Mouse (Mus musculus) spleen, postnatal 36 days (tissue): ENCODE measurements around the gene Hoxa5.

ENCODE experiments used
- DNase-seq, 2 experiments: peaks; one replicate each; pipeline ENCODE4 v3.0.0; 2022; ENCODE audit warnings: low spot score in 2 of 2, mixed read lengths in 1 of 2

Gene Hoxa5

GRCm38 (mm10) chr6:52215771-52216535 lies 11.6 kb upstream of the Hoxa5 start:
- DNase-seq: no peak

- DNase-seq: no peak
Observed at GRCm38 (mm10) chr6:52215070-52215469, 10.7 kb upstream of the Hoxa5 start.

- no peak for DNase-seq
Observed at GRCm38 (mm10) chr6:52214271-52214670, 9.9 kb upstream of the Hoxa5 start.

- no peak for DNase-seq
Observed at GRCm38 (mm10) chr6:52213119-52213986, 9.0 kb upstream of the Hoxa5 start, which contains the start of the genes Hoxa3 and Gm28308. Hoxa3 (minus strand) TSS chr6:52213336. Gm28308 (minus strand) TSS chr6:52213339.

DNA sequence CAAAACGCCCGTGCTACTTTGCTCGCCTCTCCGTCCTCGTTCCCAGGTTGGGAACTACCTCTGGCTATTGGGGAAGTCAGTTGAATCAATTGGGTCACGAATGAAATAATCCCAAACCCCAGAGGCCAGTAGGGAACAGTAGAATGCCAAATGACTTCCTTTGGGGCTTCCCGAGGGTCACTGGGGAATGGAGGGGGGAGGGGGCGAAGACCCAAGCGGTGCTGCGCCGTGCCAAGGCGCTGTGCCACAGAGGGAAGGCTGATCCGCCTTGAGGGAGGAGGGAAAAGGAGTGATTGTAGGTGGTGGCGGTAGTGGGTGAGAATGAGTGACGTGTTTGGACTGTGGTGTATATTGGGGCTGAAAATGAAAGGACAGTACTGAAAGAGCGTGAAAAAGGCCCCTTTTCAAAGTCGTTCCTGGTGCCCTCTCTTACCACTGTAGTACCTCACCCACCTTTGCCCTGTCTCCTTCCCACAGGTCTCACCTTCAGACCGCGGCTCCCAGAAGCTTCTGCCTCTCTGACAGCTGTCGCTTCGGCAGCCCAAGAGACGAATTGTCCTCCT lies 8.2 kb upstream of the Hoxa5 start:
- no peak for DNase-seq

DNA sequence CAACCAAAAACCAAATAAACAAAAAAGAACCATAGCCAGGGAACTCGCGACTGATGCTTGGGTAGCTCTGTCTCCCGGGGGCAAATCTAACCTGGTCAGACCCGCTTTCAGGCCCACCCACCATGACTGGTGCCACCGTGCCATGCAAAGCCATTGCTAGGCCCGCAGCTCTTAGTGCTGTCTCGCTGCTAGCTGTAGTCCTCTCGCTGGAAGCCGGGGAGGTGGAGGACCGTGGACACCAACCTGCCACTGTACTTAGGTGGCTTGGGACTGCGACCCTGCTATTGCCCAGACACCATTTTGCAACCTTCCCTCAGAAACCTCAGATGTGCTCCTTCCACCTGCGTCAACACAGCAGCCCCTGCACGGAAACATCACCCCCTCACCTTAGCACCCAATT lies 7.6 kb upstream of the Hoxa5 start:
- no peak for DNase-seq

DNA sequence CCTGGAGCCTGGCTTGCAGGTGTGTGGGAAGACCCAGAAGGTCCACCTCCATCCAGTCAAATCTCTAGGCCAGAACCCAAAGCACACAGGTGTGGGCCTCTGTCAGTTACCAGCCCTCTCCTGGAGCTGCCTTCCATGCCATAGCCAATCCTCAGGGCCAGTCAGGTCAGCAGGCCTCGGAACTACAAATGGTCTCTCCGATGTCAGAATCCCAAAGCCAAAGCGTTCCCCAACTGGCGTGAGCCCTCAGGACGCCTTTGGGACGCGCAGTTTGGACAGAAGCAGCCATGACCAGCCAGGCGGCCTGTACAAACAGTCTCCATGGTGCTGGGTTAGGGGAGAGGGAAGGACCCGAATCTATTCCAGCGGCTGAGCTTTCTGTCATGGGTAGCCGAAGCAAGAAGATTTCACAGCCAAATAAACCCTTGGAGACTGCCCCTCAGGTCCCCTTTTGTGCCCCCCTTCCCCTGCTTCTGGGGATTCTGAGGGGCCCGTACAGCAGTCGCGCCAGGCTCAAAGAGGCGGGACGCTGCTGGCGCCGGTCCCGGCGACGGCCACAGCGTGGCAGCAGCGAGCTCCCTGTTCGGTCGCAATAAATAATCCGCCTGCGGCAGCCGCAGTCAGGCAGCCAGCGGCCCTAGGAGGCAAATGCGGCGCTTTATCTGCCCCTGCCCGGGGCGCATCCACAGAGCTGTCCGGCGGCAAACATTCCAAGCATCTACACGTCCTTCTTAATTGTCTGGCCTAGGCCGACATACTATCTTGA lies 7.0 kb upstream of the Hoxa5 start:
- peak; percentile 45 to 55 for DNase-seq

GRCm38 (mm10) chr6:52209685-52210046 lies 5.3 kb upstream of the Hoxa5 start:
- no peak for DNase-seq

DNA sequence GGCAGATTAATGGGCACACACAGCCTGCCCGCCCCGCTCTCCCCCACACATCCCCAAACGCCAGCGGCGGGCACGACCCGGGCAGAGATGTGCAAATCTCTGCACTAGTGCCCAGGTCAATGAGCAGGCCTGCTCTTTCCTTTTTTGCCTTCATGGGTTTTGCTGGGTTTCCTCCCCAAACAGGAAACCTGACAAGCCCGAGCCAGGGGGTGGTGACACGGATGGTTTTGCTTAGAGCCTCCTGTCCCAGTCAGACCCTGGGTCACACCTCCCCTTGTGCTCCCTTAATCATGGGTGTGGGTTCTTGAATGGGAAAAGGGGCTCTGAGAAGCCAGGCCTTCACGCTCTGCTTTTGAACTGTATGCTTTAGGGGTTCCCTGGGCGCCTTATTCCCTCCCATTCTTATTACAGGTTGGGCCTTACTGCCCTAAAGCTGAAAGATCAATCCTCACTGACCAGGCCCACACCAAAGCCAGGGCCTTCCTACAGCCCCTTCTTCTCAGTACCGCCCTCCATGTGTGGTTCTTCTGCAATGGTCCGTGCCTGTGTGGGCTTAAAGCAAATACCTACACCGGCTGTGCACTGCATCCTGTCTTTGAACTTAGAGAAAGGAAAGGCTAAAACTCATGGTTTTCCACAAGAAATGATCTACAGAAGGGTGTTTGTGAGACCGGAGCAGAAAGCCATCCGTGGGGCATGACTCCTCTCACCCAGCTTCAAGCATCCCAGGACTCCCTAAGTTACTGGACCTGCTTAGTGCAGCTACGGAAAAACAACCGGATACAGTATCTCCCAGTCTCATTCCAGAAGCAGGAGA lies 4.7 kb upstream of the Hoxa5 start:
- DNase-seq: no peak

GRCm38 (mm10) chr6:52208072-52208867 lies 3.9 kb upstream of the Hoxa5 start, which contains the start of gene Hoxa6:
Hoxa6 (minus strand) TSS chr6:52208722.
- no peak for DNase-seq

GRCm38 (mm10) chr6:52207684-52207976 lies 3.2 kb upstream of the Hoxa5 start:
- DNase-seq: no peak

DNA sequence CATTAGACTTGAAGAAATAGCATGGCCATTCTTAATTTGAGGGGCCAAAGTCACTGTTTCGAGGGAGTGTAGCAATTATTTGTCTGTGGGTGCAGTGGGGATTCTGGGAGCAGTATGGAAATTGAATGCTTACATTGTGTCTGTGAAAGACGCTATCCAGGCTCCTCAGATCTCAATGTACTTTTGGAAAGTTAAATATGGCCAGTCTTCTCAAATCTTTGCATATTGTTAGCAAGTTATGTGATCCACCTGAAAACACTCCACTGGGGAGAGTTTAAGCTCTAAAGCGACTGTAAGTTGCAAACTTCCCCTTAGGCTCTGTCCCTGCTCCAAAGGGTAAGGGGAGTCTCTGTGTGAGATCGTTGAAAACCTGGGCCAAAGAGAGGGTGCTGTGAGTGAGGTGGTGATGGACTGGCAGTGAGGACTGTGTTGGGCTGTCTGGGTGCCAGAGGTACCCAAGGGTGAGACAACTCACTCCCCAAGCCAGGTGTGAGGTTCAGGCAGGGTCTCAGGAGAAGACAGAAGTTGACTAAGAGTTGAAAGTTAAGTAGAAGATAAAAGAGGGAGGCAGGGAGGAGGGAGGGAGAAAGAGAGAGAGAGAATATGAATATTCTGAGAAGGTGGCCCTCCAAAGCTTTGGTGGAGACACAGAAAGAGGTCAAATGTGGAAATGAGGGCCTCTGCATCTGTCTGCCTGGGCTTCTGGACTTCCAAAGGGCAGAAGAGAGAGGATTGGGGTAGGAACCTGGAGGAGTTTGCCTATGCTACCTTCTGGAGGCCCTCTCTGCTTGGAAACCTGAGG lies 2.7 kb upstream of the Hoxa5 start:
- no peak for DNase-seq

- DNase-seq: no peak
Observed at GRCm38 (mm10) chr6:52205638-52206621, 1.5 kb upstream of the Hoxa5 start.

GRCm38 (mm10) chr6:52205221-52205620 lies 834 bp upstream of the Hoxa5 start:
- DNase-seq: no peak

DNA sequence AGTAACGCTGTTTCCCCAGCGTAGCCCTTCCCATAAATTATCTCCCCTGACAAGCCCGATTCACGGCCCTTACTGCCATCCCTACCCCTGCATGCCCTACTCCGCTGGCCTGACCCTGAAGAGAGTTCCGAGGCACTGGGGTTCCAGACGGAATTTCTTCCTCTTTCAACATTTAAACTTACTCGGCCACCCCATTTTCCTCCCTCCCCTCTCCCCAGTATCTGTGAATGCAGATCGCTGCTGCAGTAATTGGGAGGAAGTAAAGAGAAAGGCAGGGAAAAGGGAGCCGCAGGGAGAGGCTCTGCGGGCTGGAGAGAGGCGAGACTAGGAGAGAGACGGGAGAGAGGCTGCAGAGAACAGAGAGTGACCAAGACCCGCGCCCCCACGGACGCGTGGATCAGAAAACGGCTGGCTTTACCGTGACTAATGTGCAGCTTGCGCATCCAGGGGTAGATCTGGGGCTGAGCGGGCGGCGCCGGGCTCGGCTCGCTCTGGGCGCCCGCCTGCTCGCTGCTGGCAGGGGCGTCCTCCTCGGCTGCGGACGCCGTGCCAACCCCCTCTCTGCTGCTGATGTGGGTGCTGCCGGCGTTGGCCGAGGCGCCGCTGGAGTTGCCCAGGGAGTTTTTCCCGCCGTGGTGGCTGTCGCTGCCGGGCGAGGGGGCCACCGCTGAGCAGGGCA lies 877 bp downstream of the Hoxa5 start:
- no peak for DNase-seq

DNA sequence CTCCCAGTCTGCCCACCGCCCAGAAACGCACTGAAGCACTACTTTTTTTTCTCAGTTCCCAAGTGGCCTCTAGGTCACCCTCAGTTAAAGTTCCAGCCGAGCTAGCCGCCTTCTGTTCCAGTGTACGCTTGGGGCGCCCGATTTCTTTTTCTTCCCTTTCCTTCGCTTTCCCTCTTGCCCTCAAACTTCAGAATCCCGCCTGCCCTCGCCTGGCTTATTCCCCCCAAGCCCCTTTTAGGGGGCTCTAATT lies 1.3 kb downstream of the Hoxa5 start:
- no peak for DNase-seq

GRCm38 (mm10) chr6:52202362-52203120 lies 1.8 kb downstream of the Hoxa5 start:
- no peak for DNase-seq
